Mouse (Mus musculus) heart, adult 11 months (tissue): ENCODE results near the gene Atmin.

ENCODE experiments used
- DNase-seq: peaks from one replicate; pipeline ENCODE4 v3.0.0; 2022

Gene Atmin

DNA sequence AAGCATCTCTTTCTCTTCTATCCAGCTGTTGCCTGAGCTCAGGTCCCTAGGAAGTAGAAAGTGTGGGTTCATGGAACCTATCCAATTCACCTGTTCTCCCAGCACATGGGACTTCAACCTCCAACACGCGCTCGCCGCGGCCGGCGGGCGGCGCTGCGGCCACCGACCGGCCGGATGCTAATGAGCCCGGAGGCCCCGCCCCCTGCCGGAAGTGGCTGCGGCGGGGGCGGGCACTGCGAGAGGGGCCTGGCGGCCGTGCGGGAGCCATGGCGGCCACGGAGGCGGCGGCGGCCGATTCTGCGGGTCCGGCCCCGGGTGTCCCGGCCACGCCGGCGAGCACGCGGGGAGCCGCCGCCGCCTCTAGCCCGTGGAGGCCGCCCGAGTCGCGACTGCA lies at the start of gene Atmin:
Gene Atmin (plus strand): TSS at position 233 of the 394 bp plus-strand sequence.
- DNase-seq, result peak; percentile 99

DNA sequence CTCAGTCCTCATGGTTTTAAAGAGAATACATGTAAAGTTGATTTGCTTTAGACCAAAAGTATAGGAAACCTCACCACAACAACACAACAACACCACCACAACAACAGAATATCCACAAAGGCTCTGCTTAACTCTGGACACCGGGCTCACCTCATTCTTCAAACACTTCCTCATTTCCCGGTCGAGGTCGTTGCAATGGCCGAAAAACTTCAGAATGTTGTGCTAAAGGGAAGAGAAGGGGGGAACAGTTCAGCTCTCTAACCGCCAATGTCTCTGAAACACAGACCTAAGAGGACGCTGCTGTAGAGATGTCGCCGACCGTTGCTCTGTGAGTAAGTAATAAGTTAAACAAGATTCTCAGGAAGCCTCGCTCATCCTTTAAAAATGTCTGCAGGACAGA lies 49.3 kb upstream of the Atmin start:
- no peak for DNase-seq

DNA sequence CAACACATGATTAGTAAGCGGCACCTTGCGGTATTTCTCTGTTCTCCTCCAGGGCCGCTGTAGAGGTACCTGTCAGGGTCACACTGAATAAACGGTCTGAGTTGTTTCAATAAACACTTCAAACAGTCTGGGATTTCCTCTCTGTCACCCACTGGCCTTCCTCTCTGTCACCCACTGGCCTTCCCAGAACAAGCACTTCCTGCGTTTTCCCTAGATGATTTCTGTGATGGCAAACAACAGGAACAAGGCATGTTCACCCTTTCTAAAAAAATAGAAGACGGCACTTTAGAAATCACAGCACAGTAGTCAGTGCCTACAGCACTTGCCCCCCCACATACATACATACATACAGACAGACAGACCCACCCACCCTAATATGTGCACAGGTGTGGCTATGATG lies 47.7 kb upstream of the Atmin start:
- DNase-seq, result peak; percentile 90

DNA sequence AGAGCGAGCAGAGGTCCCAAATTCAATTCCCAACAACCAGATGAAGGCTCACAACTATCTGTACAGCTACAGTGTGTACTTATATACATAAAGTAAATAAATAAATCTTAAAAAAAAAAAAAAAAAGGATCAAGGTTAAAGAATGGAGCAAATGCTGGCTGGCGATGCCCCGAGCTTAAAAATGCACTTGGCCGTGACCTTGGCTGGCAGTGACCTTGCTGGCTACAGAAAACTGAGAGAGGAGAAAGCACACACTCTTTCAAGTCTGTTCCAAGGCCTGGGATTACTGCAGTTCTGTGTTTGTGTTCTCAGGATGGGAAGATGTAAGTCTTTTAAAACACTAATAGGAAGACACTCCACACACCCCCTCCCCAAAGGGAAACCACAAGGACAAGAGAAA lies 38.5 kb upstream of the Atmin start:
- DNase-seq, result peak; percentile 61

DNA sequence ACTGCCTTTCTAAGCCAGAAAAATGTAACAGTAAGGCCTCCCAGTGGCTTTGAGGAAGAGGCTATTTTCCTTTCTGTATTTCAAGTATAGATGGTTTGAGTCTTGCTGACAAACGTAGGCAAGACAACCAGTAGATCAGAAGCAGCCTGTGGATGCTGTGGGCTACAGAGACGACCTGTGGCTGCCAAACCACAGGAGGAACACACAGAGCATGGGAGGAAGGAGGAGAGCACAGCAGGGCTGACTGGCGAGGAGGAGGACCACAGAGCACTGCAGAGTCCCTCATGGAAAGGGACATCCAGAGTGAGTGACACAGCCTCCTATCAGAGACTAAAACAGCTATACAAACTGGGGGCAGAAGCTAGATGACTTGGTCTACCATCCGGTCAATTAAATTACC lies 37.9 kb upstream of the Atmin start:
- peak; percentile 76 for DNase-seq

DNA sequence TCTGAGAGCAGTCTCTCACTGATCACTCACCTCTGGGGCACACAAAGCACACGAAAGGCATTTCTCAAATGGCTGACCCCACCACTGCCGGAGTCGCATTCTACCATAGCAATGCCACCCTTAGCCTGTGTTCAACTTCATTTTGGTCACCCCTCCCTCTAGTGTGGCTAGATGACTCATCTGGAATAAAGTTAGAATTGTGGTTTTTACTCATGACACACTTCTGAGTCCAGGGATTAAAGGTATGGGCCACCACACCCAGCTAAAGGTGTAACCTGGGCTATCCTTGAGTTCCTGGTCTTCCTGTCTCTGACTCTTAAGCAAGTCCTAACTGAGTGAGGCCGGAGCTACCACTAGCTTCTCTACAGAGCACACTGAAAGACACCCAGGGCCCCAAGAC lies 37.4 kb upstream of the Atmin start:
- no peak for DNase-seq

DNA sequence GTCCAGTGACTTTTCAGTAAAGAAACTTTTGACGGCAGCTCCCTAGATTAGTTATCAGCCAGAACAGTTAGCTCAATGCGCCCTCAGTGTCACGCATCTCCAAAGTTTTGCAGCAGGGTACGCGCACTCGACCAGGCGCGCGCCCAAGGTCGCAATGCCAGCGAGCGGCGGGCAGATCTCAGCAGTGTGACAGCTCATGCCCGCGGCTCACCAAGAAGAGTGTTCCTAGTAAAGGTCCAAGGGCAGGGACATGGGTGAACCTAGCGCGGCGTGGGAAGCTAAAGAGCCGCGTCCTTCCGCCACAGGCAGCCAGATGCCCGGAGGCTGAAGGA lies 22.2 kb upstream of the Atmin start:
- no peak for DNase-seq

DNA sequence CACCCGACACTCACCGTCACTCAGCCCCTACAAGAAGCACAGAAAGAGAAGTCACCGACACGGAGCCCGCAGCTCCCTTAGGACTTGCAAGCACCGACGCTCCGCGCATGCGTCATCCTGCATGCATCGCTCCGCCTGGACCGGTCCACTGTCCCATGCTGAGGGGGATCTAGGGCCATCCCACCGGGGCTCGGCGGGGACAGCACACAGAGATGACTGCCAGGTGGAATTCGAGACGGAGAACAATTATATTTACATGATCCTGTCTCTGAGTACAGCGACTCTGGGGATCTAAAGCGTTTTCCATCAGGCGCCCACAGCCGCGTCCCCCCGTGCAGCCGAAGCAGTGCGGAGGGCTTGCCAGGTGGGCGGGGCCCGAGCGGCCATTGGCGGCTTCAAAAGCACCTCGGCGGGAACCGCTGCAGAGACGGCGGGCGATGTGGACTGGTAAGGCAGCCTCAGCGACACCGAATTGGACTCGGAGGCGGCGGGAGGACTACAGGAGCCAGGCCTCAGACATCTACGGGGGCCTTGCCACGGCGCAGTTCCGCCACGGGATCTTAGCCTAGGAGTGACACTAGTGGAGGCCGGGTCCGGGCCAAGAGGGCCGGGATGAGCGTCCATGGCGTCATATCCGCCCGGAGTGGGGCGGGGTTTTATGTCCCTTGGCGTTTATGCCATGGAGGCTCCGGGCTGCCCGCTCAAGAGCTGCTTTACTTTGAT lies 21.7 kb upstream of the Atmin start, which contains the start of the genes Cmc2 and Cenpn:
Gene Cmc2 (minus strand): TSS at position 119 of the 723 bp plus-strand sequence.
Gene Cenpn (plus strand): TSS at position 394 of the 723 bp plus-strand sequence.
- peak; percentile 99 for DNase-seq

DNA sequence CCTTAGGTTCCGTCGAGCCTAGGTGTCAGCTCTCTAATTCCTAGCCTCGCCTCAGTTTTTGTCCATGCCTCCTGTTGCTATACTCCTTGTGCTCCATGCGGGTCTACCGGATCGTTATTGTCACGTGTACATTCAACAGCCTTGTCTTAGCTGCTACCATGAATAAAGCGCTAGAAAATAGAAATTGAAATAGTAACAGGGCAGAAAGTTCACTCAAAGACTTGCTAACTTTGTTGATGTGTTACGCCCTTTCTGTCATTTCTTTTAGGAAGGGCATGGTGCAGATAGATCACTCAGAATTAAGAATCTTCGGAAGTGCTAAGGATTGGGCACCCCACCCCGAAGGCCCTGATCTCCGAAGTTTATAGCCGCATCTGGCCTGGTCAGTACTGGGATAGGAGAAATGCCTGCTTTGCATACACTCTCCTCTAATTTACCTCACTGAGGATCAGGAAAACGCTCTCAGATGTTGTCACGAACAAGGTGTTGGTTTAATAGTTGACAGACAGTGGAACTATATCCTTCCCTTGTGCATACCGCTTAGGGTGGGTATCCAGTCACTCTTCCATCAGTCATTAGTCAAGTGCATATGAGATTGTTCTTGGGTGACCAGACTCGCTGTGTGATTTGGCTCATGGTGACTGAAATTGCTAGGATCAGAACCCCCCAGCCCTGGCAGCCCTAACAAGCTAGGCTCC lies 21.0 kb upstream of the Atmin start:
- peak; percentile 85 for DNase-seq

DNA sequence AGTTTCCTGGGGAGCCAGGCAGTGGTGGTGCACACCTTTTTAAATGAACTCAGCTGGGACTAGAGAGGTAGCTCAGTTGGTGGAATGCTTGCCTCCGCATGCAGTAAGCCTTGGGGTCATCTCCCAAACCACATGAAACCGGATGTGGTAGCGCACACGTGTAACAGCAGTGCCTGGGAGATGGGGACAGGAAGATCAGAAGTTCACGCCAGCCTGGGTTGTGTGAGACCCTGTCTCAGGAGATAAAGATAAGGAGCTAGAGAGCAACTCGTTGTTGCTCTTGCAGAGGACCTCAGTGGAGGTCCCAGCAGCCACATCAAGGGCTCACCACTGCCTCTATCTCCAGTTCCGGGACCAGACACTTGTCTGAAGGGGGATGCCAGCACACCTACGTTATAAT lies 19.7 kb upstream of the Atmin start:
- no peak for DNase-seq

DNA sequence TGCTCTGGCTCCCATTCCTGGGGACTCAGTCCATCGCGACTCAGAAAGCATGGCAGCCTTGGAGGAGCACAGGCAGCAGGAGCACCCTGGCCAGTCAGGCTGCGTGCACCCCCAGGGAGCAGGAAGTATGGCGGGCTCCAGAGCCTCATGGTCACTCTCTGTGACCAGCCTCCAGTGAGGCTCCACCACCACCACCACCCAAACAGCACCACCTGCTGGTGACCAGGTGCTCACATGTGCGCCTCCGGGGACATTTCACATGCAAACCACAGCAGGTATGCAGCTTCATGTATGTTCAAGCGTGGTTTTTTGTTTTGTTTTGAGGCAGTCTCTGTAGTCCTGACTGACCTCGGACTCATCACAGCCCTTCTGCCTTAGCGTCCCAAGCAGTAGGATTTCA lies 15.3 kb upstream of the Atmin start:
- no peak for DNase-seq

DNA sequence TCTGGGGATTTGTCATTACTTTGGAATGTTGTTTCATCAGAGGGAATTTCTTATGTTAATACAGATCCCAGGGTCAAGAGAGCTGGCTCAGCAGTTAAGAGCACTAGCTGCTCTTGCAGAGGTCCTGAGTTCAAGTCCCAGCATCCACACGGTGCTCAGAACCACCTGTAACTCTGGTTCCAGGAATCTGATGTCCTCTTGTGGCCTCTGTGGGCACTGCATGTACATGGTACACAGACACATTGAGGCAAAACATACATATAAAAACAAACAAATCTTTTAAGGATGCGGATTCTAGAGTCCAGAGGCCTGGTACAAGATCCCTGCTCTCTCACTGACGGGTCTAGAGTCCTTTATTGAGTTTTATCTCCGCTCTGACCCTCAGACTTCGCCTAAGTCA lies 14.6 kb upstream of the Atmin start:
- no peak for DNase-seq

DNA sequence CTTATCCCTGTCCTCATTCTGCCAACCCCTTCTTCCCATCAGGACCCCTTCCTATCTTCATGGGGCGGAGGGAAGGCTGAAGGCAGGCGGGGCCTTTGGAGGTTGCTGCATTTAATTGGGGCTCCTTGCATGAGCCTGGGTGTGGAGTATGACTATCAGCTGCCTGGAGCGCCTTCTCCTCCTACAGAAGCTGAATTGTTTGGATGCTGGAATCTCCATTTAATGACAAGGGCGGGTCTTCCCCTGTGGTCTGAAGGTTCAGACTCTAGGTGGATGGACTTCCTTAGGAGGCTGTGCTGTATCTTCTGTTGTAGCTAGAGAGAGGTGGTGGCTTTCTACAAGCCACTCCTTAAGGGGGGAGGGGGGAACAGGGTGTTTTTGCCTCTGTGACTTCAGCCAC lies 8.2 kb upstream of the Atmin start:
- DNase-seq, result no peak

DNA sequence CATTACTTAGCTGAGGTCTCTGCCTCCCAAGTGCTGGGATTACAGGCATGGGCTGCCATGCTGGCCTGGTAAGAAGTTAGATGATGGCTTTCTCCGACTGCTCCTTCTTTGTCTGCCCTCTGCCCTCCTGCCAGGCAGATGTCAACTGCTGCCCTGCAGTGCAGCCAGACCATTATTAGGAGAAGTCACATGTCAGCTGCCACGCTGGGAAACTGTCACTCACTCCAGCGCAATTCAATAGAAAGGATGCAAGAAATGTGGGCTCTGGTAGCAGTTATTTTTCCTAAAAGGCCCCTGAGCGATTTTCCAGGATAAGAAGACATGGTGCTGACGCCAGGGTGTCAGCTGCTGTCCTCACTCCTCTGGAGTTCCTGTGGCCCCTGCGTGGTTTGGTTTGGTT lies 7.7 kb upstream of the Atmin start:
- DNase-seq, result no peak

DNA sequence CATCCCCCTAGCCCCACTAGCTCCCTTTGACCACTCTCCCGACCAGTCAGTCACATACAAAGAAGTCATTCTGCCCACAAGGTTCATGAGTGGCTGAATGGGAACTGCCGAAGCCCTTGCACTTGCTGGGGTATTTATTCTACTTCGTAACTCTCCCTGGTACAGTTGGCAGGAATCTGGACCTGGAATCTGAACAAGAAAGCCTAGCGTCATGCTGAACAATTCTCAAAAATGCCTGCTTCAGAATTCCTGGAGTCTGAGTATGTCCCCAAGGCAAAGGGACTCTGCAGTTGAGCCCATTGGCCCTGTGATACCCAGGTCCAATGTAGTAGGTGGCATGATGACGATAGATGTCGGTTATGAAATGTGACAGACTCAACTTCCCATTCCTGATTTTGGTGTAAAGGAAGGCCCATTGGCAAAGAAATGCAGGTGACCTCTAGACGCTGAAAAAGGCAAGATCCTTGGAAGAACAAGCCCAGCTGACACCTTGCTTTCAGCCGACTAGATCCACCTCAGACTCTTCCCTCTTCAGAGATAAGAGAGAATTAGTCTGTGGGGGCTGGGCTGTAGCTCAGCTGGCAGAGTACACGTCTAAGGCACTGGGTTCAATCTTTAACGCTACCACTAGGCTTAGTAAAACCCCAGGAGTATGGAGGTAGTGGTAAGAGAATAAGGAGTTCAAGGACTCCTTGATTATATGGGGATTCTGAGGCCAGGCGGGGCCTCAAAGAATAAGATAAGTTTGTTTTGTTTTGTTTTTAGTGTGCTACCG lies 722 bp upstream of the Atmin start:
- no peak for DNase-seq

DNA sequence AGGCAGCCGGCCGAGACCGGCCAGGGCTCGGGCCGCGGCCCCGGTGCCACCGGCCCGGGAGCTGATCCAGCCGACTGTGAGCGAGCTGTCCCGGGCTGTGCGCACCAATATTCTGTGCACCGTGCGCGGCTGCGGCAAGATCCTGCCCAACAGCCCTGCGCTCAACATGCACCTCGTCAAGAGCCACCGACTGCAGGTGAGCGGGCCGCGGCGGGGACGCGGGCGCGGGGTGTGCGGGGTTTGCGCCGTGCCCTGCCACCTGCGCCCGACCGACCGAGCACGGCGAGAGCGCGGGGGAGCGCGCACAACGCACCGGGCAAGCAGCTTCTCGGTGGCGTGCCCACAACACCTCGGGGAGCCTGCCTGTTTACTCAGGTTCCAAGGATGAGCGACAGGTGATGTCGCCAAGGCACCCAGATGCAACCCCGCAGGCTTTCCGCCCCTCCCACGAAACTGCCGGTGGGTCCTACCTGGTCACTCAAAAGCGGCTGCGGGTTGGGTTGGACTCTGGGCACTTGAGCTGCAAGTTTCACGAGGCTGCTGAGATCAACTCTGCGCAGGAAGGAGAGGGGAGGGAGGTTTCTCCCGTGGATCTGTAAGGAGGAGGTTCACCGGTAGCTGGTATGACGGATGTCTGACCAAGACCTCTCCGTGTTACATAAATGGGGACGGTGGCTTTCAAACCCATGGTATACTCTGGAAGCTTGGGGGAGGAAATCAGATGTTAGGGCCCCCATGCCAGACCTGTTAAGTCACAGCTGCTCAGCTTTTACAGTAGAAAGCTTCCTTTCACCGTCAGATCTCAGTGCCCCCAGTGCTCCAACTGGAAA lies 577 bp downstream of the Atmin start:
- peak; percentile 93 for DNase-seq

DNA sequence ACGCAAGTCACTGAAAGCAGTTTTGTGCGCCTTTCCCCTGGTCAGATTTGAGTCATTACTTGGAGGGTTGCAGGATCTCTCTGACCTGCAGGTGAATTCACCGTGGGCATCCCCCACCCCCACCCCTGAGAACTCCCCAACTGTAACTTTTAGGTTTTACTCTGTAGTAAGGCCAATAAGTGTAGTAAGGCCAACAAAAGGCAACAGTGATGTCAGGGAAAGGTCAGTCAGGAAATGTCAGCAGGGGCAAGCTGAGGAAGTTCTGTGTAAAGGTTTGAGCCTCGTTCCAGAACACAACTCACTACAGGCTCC lies 1.1 kb downstream of the Atmin start:
- DNase-seq, result no peak

DNA sequence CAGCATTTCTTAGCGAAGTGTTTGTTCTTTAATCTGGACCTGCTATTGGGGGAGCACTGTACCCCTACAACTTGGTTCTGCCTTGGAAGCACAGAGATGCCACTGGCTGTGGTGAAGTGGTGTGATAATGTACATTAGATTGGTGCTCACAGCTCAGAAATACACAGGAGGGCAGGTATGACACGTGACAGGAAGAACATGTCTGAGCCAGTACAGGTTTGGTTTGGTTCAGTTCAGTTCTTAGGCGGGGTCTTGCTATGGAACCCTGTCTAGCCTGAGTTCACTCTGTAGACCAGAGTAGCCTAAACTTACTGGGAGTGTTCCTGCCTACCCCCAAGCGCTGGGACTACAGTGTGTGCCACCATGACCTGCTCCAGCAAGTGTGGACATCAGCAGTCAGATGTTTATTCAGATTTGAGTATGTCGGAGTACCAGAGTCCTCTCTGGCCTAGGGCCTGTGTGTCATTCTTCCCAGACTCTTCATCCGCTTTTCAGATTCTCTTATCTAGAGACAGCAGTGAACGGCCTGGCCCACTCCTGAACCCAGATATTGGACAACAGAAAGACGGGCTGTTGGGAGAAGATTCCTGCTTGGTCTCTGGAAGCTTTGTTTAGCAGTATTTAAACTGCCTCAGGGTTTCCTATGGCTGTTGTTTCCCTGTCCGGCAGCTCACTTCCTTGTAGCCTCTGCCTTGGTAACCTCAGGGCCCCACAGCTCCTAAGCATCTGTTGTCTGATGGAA lies 2.1 kb downstream of the Atmin start:
- no peak for DNase-seq

DNA sequence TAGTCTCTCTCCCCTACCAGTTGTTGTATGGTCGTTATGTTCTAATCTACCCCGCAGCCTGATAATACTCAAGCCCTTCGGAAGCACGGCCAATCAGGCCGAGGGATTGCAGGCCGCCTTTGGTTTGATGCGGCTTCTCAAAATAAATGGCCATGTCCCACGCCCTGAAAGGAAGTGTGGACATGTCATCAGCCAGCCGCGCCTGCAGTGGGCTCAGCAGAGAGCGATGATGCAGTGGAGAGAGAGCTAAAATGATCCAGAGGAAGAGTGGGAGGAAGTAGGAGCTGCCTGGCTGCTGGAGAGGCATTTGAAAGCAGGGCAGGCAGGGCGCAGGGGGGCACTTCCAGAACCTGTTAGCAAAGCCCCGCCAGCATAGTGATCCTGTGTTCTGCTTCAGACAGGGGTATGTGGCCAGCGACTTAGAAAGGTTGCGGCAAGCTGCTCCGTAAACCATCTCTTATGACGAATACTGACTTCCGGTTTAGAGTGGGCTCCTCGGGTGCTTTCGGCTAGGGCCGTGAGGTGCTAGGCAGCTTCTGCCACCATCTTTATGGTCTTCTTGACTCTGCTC lies 3.2 kb downstream of the Atmin start:
- peak; percentile 98 for DNase-seq

DNA sequence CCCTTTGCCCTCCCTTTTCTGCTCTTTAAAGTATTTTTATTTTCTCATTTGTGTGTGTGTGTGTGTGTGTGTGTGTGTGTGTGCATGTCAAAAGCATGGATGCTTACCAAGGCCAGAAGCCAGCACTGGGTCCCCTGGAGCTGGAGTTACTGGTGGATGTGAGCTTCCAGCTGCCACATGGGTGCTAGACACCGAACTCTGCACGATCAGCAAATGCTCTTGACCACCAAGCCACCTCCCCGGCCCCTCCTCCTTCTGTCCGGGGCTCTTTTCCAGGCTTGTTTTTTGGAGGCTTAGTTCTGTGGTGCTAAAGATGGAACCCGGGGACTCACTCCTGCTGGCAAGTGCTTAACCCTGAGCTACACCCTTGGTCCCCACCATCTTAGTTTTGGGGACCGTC lies 3.7 kb downstream of the Atmin start:
- peak; percentile 96 for DNase-seq

DNA sequence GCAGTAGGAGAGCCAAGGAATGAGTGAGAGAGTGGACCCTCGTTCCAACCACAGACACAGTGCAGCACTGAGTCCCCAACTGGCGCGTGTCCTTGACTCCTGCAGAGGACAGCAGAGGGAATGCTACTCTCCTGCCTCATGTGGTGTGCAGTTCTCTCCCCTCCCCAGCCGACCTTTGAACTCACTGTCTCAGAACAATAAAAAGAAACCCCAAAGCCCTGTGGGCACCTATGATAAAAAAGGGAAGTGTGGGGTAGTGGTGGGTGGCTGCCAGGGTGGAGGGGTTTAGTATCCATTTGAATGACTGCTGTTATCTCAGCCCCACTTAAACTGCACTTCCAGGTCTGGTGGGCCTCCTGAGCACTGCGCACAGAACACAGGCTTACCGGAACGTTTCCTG lies 4.4 kb downstream of the Atmin start:
- peak; percentile 90 for DNase-seq

DNA sequence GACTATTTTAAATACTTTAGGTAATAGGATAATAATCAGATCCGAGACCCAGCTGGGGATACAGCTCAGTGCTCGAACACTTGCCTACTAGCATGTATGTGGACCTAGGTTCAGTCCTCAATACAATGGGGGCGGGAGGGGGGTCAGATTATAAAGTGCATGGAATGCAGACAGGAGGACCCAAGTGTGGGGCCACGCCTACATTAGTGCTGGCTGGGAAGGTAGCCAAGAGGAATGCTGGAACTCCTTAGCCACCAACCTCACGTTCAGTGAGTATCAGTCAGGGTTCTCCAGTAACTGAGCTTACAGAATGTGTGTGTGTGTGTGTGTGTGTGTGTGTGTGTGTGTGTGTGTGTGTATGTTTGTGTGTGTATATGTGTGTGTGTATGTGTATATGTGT lies 8.2 kb downstream of the Atmin start:
- DNase-seq, result no peak
